Mouse (Mus musculus) retina, postnatal 1 day (tissue): ENCODE measurements around the gene Senp6.

Experiments used
- DNase-seq: peaks from one replicate; pipeline ENCODE4 v3.0.0-alpha.2; 2012

Gene Senp6

DNA sequence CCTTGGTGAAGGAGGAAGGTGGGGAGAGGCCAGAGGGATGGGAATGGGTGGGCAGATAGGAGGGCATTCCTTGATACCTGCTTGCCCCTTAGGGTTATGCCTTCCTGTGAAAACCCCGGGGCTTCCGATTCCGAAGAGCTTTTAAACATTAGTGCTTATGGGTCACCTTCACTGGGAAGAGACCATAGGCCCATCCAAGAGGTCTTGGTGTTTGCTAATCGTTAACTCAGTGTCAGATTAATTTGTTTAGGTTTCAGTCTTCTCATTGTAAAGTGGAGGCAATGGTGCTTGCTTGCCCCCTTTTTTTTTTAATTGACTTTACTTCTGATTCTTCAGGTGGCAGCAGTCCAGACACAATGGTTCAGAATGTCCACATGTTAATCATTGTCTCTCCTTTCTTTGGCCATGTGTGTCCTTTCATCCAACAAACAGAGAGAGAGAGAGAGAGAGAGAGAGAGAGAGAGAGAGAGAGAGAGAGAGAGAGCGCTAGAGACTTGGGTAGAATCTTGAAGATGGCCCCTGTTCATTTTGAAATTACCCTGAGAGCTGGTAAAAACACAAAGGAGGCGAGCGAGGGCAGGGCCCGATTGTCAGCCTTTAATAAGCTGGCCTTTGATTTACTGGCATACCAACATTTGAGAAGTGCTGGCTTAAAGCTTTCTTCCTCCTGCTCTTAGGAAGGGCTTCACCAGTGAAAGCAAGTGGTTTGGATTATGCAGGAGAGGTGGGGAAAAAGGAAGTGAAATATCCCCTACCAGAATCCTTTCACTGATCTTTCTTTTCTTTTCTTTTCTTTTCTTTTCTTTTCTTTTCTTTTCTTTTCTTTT, 105.9 kb downstream of the Senp6 start:
- no peak for DNase-seq

DNA sequence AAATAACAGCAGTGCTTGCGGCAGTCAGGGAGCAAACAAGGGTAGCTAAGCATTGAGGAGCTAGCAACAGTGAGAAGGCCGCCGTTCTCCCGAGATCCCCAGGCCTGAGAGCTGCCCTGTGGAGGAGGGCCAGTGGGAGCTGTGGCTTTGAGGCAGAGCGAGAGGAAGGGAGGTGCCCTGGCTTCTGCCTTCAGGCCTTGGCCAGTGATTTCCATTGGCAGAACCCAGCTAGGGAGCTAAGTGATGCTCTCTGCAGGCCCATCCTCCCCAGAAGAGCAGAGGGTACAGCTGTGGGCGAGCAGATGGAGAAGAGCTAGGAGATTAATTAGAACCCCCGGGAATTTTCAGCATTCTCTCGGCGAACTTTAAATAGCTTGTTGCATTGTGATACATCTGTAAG, 106.9 kb downstream of the Senp6 start:
- DNase-seq: peak; percentile 57

DNA sequence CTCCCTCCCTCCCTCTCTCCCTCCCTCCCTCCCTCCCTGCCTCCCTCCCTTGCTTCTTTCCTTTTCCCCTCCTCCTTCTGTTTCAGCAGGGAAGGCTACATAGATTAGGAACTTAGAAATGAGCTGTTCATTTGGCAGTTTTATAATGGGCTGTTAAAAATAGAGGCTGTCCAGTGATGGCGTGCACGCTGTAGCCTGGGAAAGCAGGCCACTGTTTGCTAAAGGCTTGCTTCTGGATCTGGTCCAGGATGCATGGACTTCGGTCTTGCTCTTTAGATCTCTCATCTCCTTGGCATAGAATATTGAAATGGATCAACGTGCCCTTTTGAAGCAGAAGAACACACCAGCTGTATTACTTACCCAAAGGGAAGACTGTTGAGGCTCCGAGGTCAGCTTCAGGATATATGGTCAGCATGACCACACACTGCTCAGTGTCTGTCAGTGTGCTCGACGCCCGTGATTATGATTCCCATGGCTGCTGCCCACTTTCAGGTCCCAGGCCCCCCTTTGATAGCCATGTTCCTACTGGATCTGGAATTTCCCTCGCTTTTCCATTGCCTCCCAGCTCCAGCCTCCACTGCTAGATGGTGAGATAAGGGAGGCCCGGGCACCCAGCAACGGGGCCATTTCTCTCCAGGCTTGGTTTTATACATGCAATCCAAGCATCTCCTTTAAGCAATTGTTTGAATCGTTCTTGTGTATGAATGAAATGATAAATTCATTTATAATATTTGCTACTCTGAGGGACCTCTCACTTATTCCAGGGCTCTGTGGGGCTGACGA, 110.2 kb downstream of the Senp6 start:
- DNase-seq: no peak

DNA sequence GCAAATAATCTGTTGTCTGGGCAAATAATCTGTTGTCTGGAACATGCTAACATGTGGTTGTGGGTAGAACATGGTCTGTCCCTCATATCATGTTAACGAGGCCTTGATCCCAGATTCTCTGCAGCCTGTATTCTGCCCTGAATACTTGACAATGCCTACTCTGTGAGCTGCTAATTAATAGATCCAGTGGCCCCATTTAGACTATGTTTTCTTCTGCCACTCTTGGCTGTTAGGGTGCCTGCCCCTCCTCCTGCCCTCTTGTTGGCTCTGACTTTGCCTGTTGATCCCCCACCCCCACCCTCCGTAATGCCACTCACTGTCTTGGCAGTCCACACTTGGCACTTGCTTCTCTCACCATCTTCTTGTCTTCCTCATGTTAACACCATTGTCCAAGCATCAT, 112.0 kb downstream of the Senp6 start:
- DNase-seq: peak; percentile 76

DNA sequence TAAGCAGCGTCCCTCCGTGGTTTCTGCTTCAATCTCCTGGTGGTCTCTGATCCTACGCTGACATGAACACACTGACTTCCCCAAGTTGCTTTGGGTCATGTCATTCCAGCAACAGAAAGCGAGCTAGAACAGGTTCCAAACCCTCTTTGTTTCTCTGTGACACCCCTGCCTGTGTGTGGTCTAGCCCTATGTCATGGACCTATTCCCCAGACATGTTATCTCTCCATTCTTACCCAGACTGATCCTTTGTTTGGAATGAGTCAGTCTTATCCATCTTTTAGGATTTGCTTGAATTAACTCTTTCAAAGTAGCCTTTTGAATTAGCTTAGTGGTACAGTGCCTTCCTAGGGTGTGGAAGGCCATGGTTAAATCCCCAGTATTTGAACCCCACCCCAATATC, 113.0 kb downstream of the Senp6 start:
- DNase-seq: no peak

DNA sequence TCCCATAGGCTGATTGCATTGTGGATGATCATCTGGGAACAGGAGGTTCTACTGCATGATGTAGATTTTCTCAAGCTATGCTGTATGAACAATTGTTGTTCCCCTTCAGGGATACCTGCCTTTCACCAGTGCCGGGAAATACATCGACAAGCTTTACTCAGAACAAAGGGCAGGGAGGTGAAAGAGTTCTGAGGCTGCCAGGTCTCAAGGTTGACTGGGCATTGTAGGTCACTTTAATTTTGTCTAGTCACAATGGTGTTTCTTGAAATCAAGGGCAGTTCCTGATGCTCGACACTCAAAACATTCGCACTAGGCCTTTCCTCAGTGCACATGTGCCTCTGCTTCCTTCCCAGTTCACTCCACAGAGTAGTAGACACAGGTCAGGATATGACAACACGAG, 114.1 kb downstream of the Senp6 start:
- no peak for DNase-seq

DNA sequence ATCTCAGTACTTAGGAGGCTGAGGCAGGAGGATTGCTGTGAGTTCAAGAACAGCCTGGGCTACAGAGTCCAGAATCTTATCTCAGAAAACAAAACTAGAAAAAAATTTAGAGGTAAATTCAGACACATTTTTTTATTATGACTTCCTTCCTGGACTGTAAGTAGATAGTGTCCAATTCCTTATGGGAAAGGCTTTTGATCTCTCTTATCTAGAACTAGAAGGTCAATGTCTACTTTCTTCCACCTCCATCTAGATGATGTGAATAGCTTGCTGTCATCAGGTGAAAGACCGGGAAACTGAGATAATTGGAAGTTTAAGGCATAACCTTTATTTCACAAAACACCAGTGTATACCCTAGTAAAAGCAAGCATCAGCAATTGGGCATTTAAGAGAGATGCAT, 115.0 kb downstream of the Senp6 start:
- DNase-seq: no peak

DNA sequence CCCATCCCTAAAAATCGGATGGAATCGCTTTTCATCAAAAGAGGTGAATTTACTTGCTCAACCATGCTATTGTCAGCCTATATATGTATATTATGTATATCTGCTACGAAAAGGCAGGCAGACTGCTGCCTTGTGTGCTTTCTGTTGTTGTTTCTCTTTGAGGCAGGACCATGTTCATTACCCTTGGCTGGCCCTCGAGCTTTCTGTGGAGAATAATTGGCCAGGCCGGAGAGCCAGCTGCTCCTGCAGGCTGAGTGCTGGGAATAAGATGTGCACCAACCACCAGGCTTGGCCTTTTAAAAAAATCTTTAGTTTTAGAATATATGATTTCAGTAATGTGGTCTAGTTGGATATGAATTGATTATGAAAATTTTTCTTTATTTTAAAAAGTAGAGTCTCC, 117.4 kb downstream of the Senp6 start:
- DNase-seq: peak; percentile 33

DNA sequence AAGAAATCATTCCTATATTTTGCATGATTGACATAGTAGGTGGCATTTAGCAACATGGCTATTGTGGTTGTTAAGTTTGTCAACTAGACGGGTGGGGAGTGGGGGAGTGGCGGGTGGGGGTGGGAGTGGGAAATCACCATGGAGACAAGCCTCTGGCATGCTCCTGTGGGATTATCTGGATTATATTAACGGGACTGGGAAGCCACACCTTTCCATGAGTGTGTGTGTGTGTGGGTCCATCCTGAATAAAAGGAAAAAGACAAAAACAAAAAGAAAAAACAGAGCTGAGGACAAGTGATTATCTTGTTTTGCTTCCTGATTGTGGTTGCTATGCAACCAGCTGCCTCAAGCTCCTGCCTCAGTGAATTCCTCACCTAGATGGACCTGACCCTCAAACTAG, 119.0 kb downstream of the Senp6 start:
- peak; percentile 26 for DNase-seq

DNA sequence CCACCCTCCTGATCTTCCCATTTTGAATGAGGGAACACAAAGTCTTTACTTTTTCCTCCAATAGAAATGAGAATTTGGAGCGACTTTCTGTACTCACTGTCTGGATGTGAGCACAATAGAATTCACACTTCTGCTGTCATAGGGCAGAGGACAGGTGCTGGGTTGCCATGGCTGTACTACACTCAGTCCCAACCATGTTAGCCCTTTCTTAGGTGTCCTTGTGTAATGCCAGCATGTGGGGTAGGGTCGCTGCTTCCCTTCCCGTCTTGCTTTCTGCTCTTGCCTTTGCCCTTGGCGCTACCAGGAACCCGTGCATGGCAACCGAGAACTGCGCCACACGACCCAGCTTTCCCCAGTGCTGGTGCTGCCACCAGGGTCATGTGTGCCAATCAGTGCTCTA, 120.0 kb downstream of the Senp6 start:
- DNase-seq: no peak

DNA sequence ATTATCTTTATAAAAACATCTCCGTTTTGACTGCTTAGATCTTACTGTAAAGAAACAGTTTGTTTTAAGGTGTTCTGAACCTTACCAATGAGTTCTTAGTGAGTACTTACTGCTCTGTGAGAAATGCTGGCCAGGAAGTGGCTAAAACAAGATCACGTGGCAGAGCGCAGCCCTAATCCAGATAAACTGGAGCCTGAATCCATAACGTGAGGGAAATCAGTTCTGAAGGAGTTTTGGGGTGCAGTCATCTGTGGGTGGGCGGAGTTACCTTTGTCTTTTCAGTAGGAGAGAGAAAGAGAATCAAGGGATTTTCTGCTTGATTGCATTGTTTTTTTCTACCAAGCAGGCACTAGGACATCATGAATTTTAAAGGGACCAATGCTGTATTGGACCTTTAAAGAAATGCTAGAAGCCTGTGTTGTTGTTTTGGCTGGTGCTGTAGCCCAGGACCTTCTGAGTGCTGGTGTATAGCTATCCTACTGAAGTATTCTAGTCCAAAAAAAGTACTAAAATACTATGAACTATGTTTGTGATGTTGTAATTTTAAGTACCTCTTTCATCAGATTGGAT, 121.7 kb downstream of the Senp6 start:
- DNase-seq: peak; percentile 58

DNA sequence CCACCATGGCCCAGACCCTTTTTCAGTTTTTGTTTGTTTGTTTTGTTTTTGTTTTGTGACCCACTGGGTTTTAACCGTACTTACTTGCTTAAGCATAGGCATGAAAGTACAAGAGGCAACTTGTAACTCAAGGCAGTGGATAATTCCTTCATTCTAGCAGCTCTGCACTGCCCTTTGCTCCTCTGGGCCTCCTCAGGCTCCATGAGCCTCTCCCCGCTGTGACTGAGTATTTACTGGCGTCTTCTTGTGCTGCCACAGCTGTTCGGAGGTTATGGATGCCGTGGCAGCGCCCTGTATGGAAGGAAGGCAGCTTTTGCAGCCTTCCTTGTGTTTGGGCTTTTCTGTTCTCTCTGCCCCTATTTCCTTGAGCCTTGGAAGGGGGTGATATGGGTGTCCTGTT, 124.5 kb downstream of the Senp6 start:
- DNase-seq: no peak

DNA sequence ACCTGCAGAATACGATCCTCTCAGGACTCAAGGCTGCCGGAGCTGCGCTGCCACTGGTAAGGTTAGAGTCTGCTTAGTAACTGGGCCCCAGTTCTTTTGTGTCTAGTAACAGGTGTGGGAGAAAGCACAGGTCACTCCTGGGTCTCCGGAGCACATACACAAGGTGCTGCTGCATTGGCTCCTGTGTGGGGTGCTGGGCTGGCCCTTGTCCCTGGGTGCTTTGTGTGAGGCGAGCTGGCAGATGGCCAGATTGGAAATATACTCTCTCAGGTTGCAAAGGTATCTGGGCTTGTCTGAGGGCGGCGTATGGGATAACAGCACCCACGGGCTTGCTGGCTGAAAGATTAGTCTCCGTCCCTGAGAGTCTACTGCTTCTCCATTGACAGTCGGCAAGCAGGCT, 125.6 kb downstream of the Senp6 start:
- DNase-seq: no peak

DNA sequence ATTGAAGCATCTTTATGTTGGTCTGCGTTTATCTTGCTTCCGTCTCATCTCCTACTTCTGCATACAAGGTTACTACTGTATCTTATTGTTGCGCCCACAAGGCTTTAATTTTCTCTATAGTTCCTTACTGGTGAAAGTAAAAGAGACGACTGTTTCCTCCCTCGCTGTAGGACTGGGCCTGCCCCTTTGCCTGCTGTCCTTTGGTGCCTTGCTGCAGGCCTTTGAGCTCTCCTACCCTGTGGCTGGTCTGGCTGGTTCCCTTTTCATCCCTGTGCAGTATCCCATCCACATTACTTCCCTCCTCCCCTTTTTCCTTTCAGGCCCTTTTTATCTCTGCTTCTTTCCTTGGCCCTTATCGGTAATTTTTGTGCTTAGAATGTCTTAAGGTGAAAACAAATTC, 127.7 kb downstream of the Senp6 start:
- no peak for DNase-seq
